Mouse (Mus musculus): ENCODE data around the gene Rhox7a. TPM values are rescaled to one million over a fixed set of nuclear protein-coding genes. Genes with fewer than 3 reads are reported as not detected.
"Not testable (repeated sequence)": the region's sequence is repeated elsewhere in the genome, so short reads cannot be mapped to it uniquely, and the experiment has no call there.

Gene Rhox7a
- not detected in 2 replicates for polyA plus RNA-seq (2014; fragmentation: Nextera tagmentation; extraction: Ambion mirVana)

DNA sequence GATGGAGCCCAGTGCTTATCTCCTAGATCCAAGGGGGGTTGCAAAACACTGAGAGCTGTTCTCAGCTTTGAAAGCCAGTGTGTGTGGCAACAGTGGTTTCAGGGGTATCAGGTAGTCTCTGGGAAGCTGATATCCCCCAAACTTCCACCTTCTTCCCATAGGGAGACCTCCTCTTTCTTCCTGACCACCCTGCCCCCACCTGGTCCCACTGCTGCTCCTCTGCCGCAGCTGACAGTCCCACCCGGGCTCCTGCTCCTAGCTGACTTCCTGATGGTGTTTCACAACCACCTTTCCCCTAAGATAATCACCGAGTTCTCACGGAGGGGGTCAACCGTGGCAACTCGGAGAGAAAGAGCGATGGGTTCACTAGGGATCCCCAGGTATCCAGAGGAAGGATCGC, at the start of gene Rhox7a:
Rhox7a (plus strand) TSS at position 301 of the 400 bp plus-strand sequence.
- WGBS: 49% methylated on average over 8 of the region's 8 CpGs

DNA sequence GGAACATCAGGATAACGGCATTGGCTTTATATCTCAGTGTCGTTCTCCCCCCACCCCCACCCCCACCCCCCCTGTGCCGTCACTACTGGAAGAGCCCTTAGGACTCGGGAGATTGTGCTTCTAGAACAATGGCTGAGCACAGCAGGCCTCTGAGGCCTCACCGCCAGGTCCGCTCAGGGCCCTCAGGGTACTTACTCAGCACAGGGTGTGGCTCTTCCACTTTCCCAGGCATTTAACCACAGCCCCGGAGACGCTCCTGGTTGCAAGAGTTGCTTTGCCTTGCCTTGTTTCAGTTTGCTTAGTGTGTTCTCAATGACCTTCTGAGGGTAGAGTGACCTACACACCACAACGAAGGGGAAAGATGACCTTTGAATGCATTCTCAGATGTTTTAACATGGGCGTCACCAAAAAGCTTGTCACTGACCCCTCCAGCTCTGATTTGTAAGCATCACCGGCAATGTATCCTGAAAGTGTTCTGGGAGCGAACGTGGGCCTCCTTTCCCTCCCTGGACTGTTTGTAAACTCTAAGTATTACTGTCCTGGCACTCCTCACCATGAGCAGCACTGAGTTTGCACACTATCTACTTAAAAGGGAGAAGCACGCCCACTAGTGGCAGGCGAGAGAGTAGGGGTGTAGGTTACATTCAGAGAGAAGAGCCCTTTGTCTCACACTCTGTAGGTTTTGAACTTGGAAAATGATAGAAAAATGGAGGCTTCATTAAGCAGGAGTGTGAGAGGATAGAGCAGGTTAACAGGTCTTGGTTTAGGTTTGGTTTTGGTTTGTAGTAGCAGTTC, 24.0 kb upstream of the Rhox7a start:
- ATAC-seq (ENCODE audit: insufficient number of reproducible peaks, insufficient read depth, low FRiP score, low read depth): no peak

More for the DNA sequence above, at the start of gene Rhox7a:
- not testable (repeated sequence) for H3K4me2 ChIP-seq (ENCODE audit: low read length); H3K27ac ChIP-seq (replicated peaks in 1 of 2; ENCODE audit: control insufficient read depth in 1 of 2, insufficient read depth in 1 of 2, low read depth in 2 of 2, low read length in 2 of 2); H3K4me3 ChIP-seq (ENCODE audit: control insufficient read depth in 1 of 2, insufficient read depth in 1 of 2, low read depth in 1 of 2, low read length in 2 of 2); H3K36me3 ChIP-seq (ENCODE audit: control insufficient read depth, insufficient read depth, low read length); H3K9ac ChIP-seq (ENCODE audit: low read length); H3K4me1 ChIP-seq (ENCODE audit: control insufficient read depth in 2 of 2, insufficient read depth in 2 of 2, low read length in 2 of 2); H3K27me3 ChIP-seq (ENCODE audit: control insufficient read depth, insufficient read depth, low read length); H3K9me3 ChIP-seq (ENCODE audit: control insufficient read depth, low read length); ATAC-seq (ENCODE audit: insufficient number of reproducible peaks, insufficient read depth, low FRiP score, low read depth)

DNA sequence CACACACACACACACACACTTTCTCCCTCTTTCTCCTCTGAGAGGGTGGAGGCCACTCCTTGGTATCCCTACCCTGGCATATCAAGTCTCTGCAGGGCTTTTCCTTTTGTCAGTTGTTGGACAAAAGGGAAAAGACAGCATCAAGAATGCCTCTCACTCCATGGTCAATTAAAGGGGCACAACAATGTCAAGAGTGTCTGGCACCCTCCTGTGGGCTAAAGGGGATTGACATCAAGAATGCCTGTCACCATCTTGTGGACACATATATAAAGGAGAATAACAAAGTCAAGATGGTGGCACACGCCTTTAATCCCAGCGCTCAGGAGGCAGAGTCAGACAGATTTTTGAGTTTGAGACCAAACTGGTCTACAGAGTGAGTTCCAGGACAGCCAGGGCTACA, 22.1 kb upstream of the Rhox7a start:
- WGBS: 80% methylated on average over 2 of the region's 2 CpGs

More for the DNA sequence above, 24.0 kb upstream of the Rhox7a start:
- Histone ChIP-seq H3K4me2 (ENCODE audit: low read length) (no peak overlapping the region), H3K36me3 (ENCODE audit: control insufficient read depth, insufficient read depth, low read length) (no peaks in the 10 kb centered on the region), H3K27me3 (ENCODE audit: control insufficient read depth, insufficient read depth, low read length) (no peaks in the 10 kb centered on the region), H3K4me3 (ENCODE audit: control insufficient read depth in 1 of 2, insufficient read depth in 1 of 2, low read depth in 1 of 2, low read length in 2 of 2) (no peak overlapping the region), H3K9ac (ENCODE audit: low read length) (no peak overlapping the region), H3K9me3 (ENCODE audit: control insufficient read depth, low read length) (no peaks in the 10 kb centered on the region), H3K4me1 (ENCODE audit: control insufficient read depth in 2 of 2, insufficient read depth in 2 of 2, low read length in 2 of 2) (no peaks in the 10 kb centered on the region), H3K27ac (replicated peaks in 1 of 2; ENCODE audit: control insufficient read depth in 1 of 2, insufficient read depth in 1 of 2, low read depth in 2 of 2, low read length in 2 of 2) (no peak overlapping the region)
- WGBS: 78% methylated on average over 15 of the region's 15 CpGs

DNA sequence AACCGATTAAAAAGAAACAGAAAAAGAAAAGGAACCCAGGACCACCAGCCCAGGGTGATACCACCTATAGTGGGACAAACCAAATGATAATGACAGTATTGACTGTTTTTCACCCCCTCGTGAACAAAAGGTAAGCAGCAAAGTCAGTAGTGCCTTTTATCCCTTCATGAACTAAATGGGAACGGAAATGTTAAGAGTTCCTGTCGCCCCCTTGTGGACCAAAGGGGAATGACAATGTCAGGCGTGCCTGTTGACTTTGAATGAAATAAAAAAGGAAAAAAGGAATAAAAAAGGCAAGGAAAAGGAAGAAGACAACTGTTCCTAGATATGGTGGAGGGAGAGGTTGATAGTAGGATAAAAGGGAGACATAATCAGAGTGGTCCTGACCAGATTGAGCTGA, 20.3 kb upstream of the Rhox7a start:
- no peak overlapping the region for H3K9ac ChIP-seq (ENCODE audit: low read length)
- no peak overlapping the region for H3K27ac ChIP-seq (replicated peaks in 1 of 2; ENCODE audit: control insufficient read depth in 1 of 2, insufficient read depth in 1 of 2, low read depth in 2 of 2, low read length in 2 of 2)
- H3K27me3 ChIP-seq (ENCODE audit: control insufficient read depth, insufficient read depth, low read length): no peaks in the 10 kb centered on the region
- H3K9me3 ChIP-seq (ENCODE audit: control insufficient read depth, low read length): no peaks in the 10 kb centered on the region
- no peaks in the 10 kb centered on the region for H3K4me1 ChIP-seq (ENCODE audit: control insufficient read depth in 2 of 2, insufficient read depth in 2 of 2, low read length in 2 of 2)
- no peak overlapping the region for H3K4me3 ChIP-seq (ENCODE audit: control insufficient read depth in 1 of 2, insufficient read depth in 1 of 2, low read depth in 1 of 2, low read length in 2 of 2)
- H3K36me3 ChIP-seq (ENCODE audit: control insufficient read depth, insufficient read depth, low read length): no peaks in the 10 kb centered on the region
- no peak for ATAC-seq (ENCODE audit: insufficient number of reproducible peaks, insufficient read depth, low FRiP score, low read depth)
- 34% methylated on average over 5 of the region's 5 CpGs for WGBS
- no peak overlapping the region for H3K4me2 ChIP-seq (ENCODE audit: low read length)

More for the DNA sequence above, 22.1 kb upstream of the Rhox7a start:
- Histone ChIP-seq H3K27me3 (ENCODE audit: control insufficient read depth, insufficient read depth, low read length) (no peaks in the 10 kb centered on the region), H3K4me3 (ENCODE audit: control insufficient read depth in 1 of 2, insufficient read depth in 1 of 2, low read depth in 1 of 2, low read length in 2 of 2) (no peak overlapping the region), H3K27ac (replicated peaks in 1 of 2; ENCODE audit: control insufficient read depth in 1 of 2, insufficient read depth in 1 of 2, low read depth in 2 of 2, low read length in 2 of 2) (no peak overlapping the region), H3K4me2 (ENCODE audit: low read length) (no peak overlapping the region), H3K4me1 (ENCODE audit: control insufficient read depth in 2 of 2, insufficient read depth in 2 of 2, low read length in 2 of 2) (no peaks in the 10 kb centered on the region), H3K36me3 (ENCODE audit: control insufficient read depth, insufficient read depth, low read length) (no peaks in the 10 kb centered on the region), H3K9ac (ENCODE audit: low read length) (no peak overlapping the region), H3K9me3 (ENCODE audit: control insufficient read depth, low read length) (no peaks in the 10 kb centered on the region)
- no peak for ATAC-seq (ENCODE audit: insufficient number of reproducible peaks, insufficient read depth, low FRiP score, low read depth)

DNA sequence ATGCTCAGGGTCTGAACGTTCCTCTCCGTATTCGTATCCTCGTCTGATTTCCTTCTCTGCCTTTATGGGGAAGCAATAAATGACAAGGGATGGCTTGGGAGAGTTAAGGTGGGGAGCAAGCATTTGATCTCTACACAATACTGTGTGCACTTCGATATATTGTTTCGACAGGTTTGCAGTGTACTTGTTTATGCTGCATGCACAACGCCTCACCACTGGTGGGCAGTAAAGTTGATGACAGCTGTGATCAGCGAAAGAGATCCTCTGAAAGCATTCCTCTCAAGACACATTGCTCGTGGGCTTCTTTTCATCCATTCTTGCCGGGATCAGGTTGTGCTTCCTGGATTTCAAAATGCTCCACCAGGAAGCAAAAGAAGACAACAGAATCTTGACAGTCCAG, 15.8 kb upstream of the Rhox7a start:
- Histone ChIP-seq H3K9me3 (ENCODE audit: control insufficient read depth, low read length) (no peaks in the 10 kb centered on the region), H3K4me1 (ENCODE audit: control insufficient read depth in 2 of 2, insufficient read depth in 2 of 2, low read length in 2 of 2) (no peaks in the 10 kb centered on the region), H3K36me3 (ENCODE audit: control insufficient read depth, insufficient read depth, low read length) (no peaks in the 10 kb centered on the region), H3K27ac (replicated peaks in 1 of 2; ENCODE audit: control insufficient read depth in 1 of 2, insufficient read depth in 1 of 2, low read depth in 2 of 2, low read length in 2 of 2) (no peak overlapping the region), H3K9ac (ENCODE audit: low read length) (no peak overlapping the region), H3K27me3 (ENCODE audit: control insufficient read depth, insufficient read depth, low read length) (no peaks in the 10 kb centered on the region), H3K4me2 (ENCODE audit: low read length) (no peak overlapping the region), H3K4me3 (ENCODE audit: control insufficient read depth in 1 of 2, insufficient read depth in 1 of 2, low read depth in 1 of 2, low read length in 2 of 2) (no peak overlapping the region)
- ATAC-seq (ENCODE audit: insufficient number of reproducible peaks, insufficient read depth, low FRiP score, low read depth): no peak
- WGBS: 59% methylated on average over 10 of the region's 10 CpGs

DNA sequence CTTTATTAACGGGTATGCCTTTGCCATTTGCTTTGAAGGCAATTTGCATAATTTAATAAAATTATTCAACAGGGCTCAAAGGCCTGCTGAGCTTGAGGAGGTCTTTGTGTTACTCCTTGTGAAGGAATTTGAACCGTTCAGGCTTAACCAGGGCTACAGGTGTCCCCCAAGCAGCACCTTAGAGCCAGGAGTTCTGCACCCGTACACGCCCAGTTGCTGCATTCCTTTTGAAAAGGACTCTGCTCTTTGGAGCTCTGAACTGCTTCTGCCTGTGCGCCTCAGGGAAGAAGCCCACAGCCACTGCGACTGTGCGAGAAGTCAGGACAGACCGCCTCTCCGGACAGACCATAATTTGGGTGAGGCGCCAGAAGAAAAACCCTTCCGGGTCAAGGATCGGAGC, 4.9 kb upstream of the Rhox7a start, which contains the start of gene Rhox6:
Rhox6 (plus strand) TSS at position 301 of the 400 bp plus-strand sequence.
- H3K27me3 ChIP-seq (ENCODE audit: control insufficient read depth, insufficient read depth, low read length); H3K9me3 ChIP-seq (ENCODE audit: control insufficient read depth, low read length); H3K27ac ChIP-seq (replicated peaks in 1 of 2; ENCODE audit: control insufficient read depth in 1 of 2, insufficient read depth in 1 of 2, low read depth in 2 of 2, low read length in 2 of 2); H3K4me3 ChIP-seq (ENCODE audit: control insufficient read depth in 1 of 2, insufficient read depth in 1 of 2, low read depth in 1 of 2, low read length in 2 of 2); H3K9ac ChIP-seq (ENCODE audit: low read length); ATAC-seq (ENCODE audit: insufficient number of reproducible peaks, insufficient read depth, low FRiP score, low read depth); H3K4me2 ChIP-seq (ENCODE audit: low read length); H3K36me3 ChIP-seq (ENCODE audit: control insufficient read depth, insufficient read depth, low read length); H3K4me1 ChIP-seq (ENCODE audit: control insufficient read depth in 2 of 2, insufficient read depth in 2 of 2, low read length in 2 of 2): not testable (repeated sequence)
- 79% methylated on average over 4 of the region's 12 CpGs for WGBS

DNA sequence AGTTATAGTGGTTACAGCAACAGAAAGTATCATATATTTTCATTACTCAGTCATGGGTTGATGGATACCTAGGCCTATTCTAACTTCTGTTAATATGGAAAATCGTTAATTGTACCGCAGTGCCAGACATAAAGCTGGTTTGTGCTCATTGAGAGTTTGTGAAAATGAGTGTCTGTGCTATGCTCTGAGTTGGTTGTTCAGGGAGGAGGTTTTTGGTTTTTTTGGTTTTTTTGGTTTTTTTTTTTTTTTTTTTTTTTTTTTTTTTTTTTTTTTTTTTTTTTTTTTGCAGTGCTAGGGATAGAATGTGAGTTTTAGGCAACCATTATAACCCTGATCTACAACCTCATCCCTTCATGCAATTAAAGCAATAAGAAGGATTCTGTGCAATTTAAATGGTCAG, 40.2 kb downstream of the Rhox7a start:
- Histone ChIP-seq H3K4me3 (ENCODE audit: control insufficient read depth in 1 of 2, insufficient read depth in 1 of 2, low read depth in 1 of 2, low read length in 2 of 2) (no peak overlapping the region), H3K27ac (replicated peaks in 1 of 2; ENCODE audit: control insufficient read depth in 1 of 2, insufficient read depth in 1 of 2, low read depth in 2 of 2, low read length in 2 of 2) (no peak overlapping the region), H3K27me3 (ENCODE audit: control insufficient read depth, insufficient read depth, low read length) (no peaks in the 10 kb centered on the region), H3K9me3 (ENCODE audit: control insufficient read depth, low read length) (no peaks in the 10 kb centered on the region), H3K36me3 (ENCODE audit: control insufficient read depth, insufficient read depth, low read length) (no peaks in the 10 kb centered on the region), H3K4me2 (ENCODE audit: low read length) (no peak overlapping the region), H3K4me1 (ENCODE audit: control insufficient read depth in 2 of 2, insufficient read depth in 2 of 2, low read length in 2 of 2) (no peaks in the 10 kb centered on the region), H3K9ac (ENCODE audit: low read length) (no peak overlapping the region)
- no peak for ATAC-seq (ENCODE audit: insufficient number of reproducible peaks, insufficient read depth, low FRiP score, low read depth)
- WGBS: 89% methylated on average over 2 of the region's 2 CpGs

DNA sequence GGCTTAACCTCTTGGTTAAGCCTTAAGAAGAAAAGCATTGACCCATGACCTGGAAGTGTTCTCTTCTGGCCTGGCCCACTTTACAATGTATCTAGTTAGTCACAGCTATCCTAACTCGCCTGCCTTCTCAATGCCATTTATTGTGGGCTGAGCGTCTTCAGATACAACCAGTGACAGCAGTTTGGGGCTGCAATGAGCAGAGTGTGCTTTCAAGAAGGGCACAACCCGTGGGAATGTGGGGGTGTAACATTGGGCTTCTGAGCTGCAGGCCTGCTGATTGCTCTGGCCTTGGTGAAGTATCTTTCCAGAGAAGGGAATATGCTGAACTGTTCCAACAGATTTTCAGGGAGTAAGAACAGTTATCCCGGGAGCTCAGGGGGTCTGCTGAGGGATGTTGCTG, 47.4 kb downstream of the Rhox7a start, which contains the start of gene Rhox8:
Rhox8 (minus strand) TSS at position 101 of the 400 bp plus-strand sequence.
- WGBS: 79% methylated on average over 4 of the region's 4 CpGs
- no peak for ATAC-seq (ENCODE audit: insufficient number of reproducible peaks, insufficient read depth, low FRiP score, low read depth)

More for the DNA sequence above, 47.4 kb downstream of the Rhox7a start, which contains the start of gene Rhox8:
- Histone ChIP-seq H3K9me3 (ENCODE audit: control insufficient read depth, low read length) (no peaks in the 10 kb centered on the region), H3K27me3 (ENCODE audit: control insufficient read depth, insufficient read depth, low read length) (no peaks in the 10 kb centered on the region), H3K4me1 (ENCODE audit: control insufficient read depth in 2 of 2, insufficient read depth in 2 of 2, low read length in 2 of 2) (no peaks in the 10 kb centered on the region), H3K36me3 (ENCODE audit: control insufficient read depth, insufficient read depth, low read length) (no peaks in the 10 kb centered on the region), H3K9ac (ENCODE audit: low read length) (no peak within 1 kb of the TSS), H3K27ac (replicated peaks in 1 of 2; ENCODE audit: control insufficient read depth in 1 of 2, insufficient read depth in 1 of 2, low read depth in 2 of 2, low read length in 2 of 2) (no peak within 1 kb of the TSS), H3K4me3 (ENCODE audit: control insufficient read depth in 1 of 2, insufficient read depth in 1 of 2, low read depth in 1 of 2, low read length in 2 of 2) (no peak within 1 kb of the TSS), H3K4me2 (ENCODE audit: low read length) (no peak within 1 kb of the TSS)

Measured in heart, embryonic 14.5 days (tissue).